Mouse (Mus musculus) MN1 (cell line): ENCODE measurements at regions not wholly inside any gene's neighbourhood (a gene's known extent, or its start where the extent isn't known, plus 50 kb on each side); places are given as distances from the start of the nearest gene placed in this dataset.
"Not testable (repeated sequence)": the region's sequence is repeated elsewhere in the genome, so short reads cannot be mapped to it uniquely, and the experiment has no call there.

Experiments used
- DNase-seq: peaks from one replicate; pipeline ENCODE4 v3.0.0-alpha.2; 2016; ENCODE audit warnings: low spot score

DNA sequence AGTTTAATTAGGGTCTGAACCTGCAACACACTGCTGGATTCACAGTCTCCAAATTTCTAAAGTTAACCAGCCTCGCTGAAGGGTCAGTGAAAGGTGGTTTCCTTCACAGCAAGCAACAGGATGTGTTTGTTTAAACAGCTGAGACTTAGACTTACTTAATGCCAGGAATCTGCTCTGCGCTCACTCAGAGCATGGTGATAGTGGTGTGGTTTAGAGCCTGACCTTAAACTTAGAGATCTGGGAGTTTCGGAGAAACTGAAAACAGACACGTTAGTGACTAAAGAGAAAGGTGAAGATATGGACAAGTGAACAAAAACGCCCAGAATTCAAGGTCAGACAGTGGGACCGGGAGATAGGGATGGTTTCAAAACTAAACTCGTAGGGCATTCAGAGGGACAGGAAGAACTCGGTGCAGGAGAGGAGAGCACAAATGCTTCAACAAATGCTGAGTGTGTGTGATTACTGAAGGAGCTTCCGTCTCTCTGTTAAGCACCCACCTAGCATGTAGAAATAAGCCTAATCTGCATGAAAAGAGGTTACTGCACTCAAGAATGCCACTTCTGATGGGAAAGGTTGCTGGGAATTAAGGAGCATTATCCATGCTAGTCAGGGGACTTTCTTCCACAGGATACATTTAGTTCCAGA lies 97.2 kb upstream of the Ifngr1 start:
- DNase-seq, result no peak

GRCm38 (mm10) chr10:19498112-19498511 lies 93.6 kb upstream of the Ifngr1 start:
- no peak for DNase-seq

DNA sequence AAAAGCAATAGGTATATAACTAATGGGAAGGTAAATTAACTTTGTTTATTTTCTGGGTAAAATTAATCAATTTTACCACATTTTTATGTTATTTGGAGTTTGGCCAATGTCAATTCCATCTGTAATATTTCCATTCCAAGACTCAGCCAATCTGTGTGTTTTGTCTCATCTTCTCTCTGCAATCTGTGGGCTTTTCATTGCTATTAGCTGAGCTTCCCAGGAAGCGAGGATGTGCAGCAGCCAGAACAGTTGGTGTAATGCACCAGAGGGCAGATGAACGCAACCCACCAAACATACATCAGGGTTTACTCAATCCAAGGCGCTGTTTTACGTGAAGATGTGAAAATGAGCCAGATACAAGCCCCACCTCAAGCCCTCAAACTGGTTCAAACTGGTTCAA lies 88.9 kb upstream of the Ifngr1 start:
- no peak for DNase-seq

- DNase-seq, result no peak
These were observed 87.6 kb upstream of the Ifngr1 start for GRCm38 (mm10) chr10:19503846-19504765.

- no peak for DNase-seq
These were observed 86.6 kb upstream of the Ifngr1 start for GRCm38 (mm10) chr10:19505174-19505573.

- DNase-seq, result no peak
These were observed 85.8 kb upstream of the Ifngr1 start for GRCm38 (mm10) chr10:19505979-19506378.

GRCm38 (mm10) chr10:19506434-19506833 lies 85.3 kb upstream of the Ifngr1 start:
- no peak for DNase-seq

- no peak for DNase-seq
These were observed 83.5 kb upstream of the Ifngr1 start for GRCm38 (mm10) chr10:19508221-19508745.

- DNase-seq, result no peak
These were observed 81.7 kb upstream of the Ifngr1 start for GRCm38 (mm10) chr10:19510047-19510446.

GRCm38 (mm10) chr10:19514366-19514765 lies 77.4 kb upstream of the Ifngr1 start:
- not testable (repeated sequence) for DNase-seq

DNA sequence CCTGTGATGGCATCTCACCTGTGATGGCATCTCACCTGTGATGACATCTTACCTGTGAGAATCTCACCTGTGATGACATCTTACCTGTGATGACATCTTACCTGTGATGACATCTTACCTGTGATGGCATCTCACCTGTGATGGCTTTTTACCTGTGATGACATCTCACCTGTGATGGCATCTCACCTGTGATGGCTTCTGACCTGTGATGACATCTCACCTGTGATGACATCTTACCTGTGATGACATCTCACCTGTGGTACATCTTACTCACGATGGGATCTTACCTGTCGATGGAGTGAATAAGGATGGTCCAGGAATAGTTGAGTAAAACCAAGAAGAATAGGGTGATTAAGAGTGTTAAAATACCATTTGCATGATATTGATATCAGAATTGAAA lies 76.9 kb upstream of the Ifngr1 start:
- peak; percentile 9 for DNase-seq

DNA sequence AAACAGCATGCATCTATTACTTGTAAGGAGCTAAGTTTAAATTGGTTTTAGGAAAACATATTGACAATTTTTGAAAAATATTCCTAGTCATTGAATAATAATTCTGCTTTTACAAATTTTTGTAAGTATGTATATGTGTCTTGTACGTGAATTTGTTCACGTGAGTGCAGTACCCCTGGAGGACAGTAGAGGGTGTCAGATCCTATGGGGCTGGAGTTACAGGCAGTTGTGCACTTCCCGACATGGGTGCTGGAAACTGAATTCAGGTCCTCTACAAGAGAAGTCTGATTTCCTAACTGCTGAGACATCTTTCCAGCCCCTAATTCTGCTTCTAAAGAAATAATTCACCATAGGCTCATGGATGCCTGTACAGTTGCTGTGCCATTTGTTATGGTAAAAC lies 75.7 kb upstream of the Ifngr1 start:
- no peak for DNase-seq

GRCm38 (mm10) chr10:19517093-19517492 lies 74.7 kb upstream of the Ifngr1 start:
- no peak for DNase-seq

- peak; percentile 63 for DNase-seq
These were observed 73.0 kb upstream of the Ifngr1 start for GRCm38 (mm10) chr10:19518763-19519162.

DNA sequence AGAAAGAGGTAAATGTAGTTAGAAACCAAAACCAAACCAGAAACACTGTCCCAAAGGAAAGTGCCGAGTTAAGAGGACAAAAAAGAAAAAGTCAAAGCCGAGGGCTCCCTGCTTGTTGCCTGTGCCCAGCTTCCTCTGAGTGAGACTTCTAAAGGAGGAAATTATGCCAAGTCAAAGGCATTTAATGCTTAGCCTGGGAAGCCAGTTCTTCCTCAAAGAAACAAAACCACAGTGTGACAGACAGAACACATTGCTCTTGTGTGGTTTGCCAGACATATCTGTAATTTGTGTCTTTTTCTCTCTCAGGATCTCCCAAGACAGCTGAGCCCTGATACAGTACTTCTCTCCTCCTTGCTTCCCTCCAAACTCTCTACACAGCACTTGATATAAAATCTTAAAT lies 69.6 kb upstream of the Ifngr1 start:
- no peak for DNase-seq

DNA sequence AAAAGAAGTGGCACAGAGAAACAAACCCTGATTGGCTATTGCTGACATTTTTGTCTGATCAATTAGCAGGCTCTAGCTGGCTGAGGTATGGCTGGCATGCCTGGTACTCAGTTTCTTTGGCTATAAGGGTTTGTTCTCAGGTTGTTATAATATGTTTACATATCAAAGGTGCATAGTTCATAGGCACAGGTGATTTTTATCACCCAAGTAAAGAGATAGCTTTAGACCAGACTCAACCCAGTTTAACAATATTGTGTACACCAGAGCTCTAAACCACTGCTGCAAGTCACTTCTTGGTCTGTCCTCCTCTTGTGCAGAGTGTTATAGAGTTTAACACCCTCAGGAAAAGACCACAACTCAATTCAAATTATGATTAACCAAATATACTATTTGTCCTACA lies 65.8 kb upstream of the Ifngr1 start:
- DNase-seq, result no peak

- no peak for DNase-seq
These were observed 65.4 kb upstream of the Ifngr1 start for GRCm38 (mm10) chr10:19526353-19526752.

DNA sequence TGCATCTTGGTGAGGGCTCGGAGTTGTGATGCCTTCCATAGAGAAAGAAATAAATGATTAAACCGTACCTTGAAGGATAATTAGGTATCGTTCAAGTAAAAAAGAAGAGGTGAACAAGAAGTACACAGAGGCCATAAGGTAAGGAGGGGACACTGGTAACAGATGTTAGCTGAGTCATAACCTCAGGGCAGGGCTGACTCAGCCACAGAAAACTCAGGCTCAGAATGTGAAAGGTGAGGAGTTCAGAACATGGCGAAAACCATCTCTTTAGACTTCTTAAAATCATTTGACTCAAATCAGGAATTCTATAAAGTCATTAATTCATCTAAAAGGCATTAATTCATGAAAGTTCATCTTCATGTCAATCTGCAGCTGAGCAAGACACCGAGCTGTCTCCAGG lies 62.1 kb upstream of the Ifngr1 start:
- DNase-seq, result no peak

DNA sequence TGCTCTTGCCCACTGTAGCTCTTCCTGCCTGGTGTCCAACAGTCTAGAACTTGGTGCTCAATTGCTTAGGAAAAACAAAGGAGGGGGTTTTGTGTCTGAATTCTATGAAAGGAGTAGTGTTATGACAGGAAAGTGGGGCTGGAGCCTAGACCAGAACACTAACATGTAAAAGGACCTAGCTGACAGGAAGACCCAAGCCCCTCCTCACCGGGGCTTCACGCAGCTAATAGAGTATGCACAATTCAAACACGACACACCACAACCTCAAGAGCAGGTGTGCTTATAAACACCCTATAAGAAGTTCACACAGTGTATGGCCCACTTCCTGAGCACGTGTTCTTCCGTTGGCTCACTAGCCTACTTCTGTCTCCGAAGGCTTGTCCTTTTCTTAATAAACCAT lies 61.7 kb upstream of the Ifngr1 start:
- DNase-seq, result no peak

- no peak for DNase-seq
These were observed 60.3 kb upstream of the Ifngr1 start for GRCm38 (mm10) chr10:19531452-19531851.

- no peak for DNase-seq
These were observed 59.0 kb upstream of the Ifngr1 start for GRCm38 (mm10) chr10:19532790-19533189.

DNA sequence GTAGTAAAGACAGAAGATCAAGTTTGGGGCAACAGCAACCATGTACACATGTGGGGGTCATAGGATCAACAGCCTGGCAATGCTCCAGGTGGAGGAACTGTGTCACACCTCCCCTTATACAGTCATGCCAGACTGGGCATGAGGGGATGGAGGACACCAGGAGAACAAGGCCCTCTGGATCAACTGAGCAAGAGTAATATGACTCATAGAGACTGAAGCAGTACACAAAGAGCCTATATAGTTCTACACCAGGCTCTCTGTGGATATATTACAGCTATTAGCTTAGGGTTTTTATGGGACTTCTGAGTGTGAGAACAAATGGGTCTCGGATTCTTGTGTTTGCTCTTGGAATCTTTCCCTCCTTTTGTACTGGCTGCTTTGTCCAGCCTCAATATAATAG lies 57.9 kb upstream of the Ifngr1 start:
- DNase-seq, result no peak
